Mouse (Mus musculus): ENCODE measurements at regions not wholly inside any gene's neighbourhood (a gene's known extent, or its start where the extent isn't known, plus 50 kb on each side); places are given as distances from the start of the nearest gene placed in this dataset.

DNA sequence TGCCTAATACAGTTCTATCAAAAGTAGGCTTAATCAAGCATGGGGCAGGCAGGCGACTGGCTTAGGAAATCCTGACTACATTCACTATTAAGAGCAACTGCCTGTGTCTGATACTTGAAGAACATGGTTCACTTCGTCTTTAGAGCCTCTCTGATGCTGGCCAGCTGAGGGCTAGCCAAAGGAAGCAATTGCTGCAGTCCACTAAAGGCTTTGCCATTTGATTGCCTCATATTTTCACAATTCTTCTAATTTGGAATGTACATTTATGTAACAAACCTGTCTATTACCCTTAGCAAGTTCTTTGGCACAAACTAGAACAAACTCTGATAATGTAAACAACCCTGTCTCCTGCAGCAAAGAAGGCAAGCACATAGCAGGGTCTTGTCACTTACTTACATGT is 505.2 kb downstream of the Nfib start:
- Histone ChIP-seq H3K4me2 (replicated peaks; ENCODE audit: low read depth) (no peak overlapping the region), H3K9me3 (ENCODE audit: control insufficient read depth) (no peaks in the 10 kb centered on the region), H3K27ac (ENCODE audit: low read depth, low read length) (no peak overlapping the region), H3K36me3 (ENCODE audit: control insufficient read depth, insufficient read depth) (no peaks in the 10 kb centered on the region), H3K27me3 (replicated peaks; ENCODE audit: control insufficient read depth, insufficient read depth, low read length) (no peaks in the 10 kb centered on the region), H3K9ac (ENCODE audit: low read depth, low read length) (no peak overlapping the region), H3K4me1 (replicated peaks; ENCODE audit: control insufficient read depth, insufficient read depth, low read length) (no peaks in the 10 kb centered on the region), H3K4me3 (ENCODE audit: low read depth, low read length) (no peak overlapping the region)
- WGBS, result 63% methylated on average over 2 of the region's 2 CpGs
- ATAC-seq, result no peak
- no peak for TF ChIP-seq CTCF (IDR thresholded peaks at IDR 0.05; ENCODE audit: low read depth)

DNA sequence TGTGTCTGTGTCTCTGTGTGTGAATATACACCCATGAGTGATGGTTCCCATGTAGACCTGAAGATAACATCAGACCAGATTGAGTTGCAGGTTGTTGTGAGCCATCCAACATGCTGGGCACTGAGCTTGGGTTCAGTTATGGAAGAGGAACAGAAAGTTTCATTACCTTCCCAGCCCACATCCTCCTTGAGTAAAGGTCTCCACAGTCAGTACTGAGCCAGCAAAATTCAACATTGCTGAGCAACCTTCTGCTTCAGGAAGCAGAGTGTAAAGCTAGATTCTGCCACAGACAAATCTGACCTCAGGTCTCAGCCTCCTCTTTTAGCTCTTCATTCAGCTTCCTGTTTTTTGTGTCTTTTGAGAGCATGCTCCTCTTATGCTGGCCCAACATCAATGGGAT is 506.4 kb downstream of the Nfib start:
- Histone ChIP-seq H3K27me3 (replicated peaks; ENCODE audit: control insufficient read depth, insufficient read depth, low read length) (no peaks in the 10 kb centered on the region), H3K36me3 (ENCODE audit: control insufficient read depth, insufficient read depth) (no peaks in the 10 kb centered on the region), H3K27ac (ENCODE audit: low read depth, low read length) (no peak overlapping the region), H3K9me3 (ENCODE audit: control insufficient read depth) (no peaks in the 10 kb centered on the region), H3K4me3 (ENCODE audit: low read depth, low read length) (no peak overlapping the region), H3K4me1 (replicated peaks; ENCODE audit: control insufficient read depth, insufficient read depth, low read length) (no peaks in the 10 kb centered on the region), H3K4me2 (replicated peaks; ENCODE audit: low read depth) (no peak overlapping the region), H3K9ac (ENCODE audit: low read depth, low read length) (no peak overlapping the region)
- ATAC-seq, result no peak
- TF ChIP-seq CTCF (IDR thresholded peaks at IDR 0.05; ENCODE audit: low read depth), result no peak

GRCm38 (mm10) chr4:82197611-82198010 is 507.9 kb downstream of the Nfib start:
- H3K4me2 ChIP-seq (replicated peaks; ENCODE audit: low read depth), result no peak overlapping the region
- no peaks in the 10 kb centered on the region for H3K27me3 ChIP-seq (replicated peaks; ENCODE audit: control insufficient read depth, insufficient read depth, low read length)
- no peak overlapping the region for H3K9ac ChIP-seq (ENCODE audit: low read depth, low read length)
- no peak for TF ChIP-seq CTCF (IDR thresholded peaks at IDR 0.05; ENCODE audit: low read depth)
- H3K4me3 ChIP-seq (ENCODE audit: low read depth, low read length), result no peak overlapping the region
- H3K4me1 ChIP-seq (replicated peaks; ENCODE audit: control insufficient read depth, insufficient read depth, low read length), result no peaks in the 10 kb centered on the region
- no peak overlapping the region for H3K27ac ChIP-seq (ENCODE audit: low read depth, low read length)
- ATAC-seq, result no peak
- 82% methylated on average over 6 of the region's 6 CpGs for WGBS
- H3K9me3 ChIP-seq (ENCODE audit: control insufficient read depth), result no peaks in the 10 kb centered on the region
- no peaks in the 10 kb centered on the region for H3K36me3 ChIP-seq (ENCODE audit: control insufficient read depth, insufficient read depth)

DNA sequence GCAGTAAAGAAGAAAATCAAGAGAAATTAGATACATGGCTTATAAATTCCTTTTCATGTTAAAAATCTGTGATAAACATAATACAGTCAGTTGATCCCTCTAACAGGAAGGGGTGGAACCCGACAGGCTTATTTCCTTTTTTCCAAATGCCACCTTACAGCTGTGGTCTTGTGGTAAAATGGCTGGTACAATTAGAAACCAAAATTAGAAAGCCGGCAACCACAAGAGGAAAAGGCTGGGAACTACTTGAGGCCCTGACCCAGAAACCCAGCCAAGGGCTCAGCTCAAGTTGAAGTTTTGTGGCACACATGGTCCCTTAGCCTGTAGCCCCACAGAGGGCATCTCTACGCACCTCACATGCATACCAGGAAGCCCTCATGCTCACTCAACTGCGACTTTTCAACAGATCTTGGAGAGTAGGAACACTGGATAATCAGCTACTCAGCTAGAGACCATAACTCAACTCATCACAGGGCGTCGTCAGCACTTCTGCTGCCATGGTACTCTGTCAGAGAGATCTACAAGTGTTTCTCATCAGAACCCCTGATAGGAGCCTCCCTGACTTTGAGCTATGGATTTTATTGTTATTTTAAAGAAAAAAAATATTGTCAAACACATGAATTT is 509.4 kb downstream of the Nfib start:
- ATAC-seq, result no peak
- no peak overlapping the region for H3K27ac ChIP-seq (ENCODE audit: low read depth, low read length)
- TF ChIP-seq CTCF (IDR thresholded peaks at IDR 0.05; ENCODE audit: low read depth), result no peak
- H3K27me3 ChIP-seq (replicated peaks; ENCODE audit: control insufficient read depth, insufficient read depth, low read length), result no peaks in the 10 kb centered on the region
- H3K9me3 ChIP-seq (ENCODE audit: control insufficient read depth), result no peaks in the 10 kb centered on the region
- H3K4me1 ChIP-seq (replicated peaks; ENCODE audit: control insufficient read depth, insufficient read depth, low read length), result no peaks in the 10 kb centered on the region
- H3K9ac ChIP-seq (ENCODE audit: low read depth, low read length), result no peak overlapping the region
- H3K4me3 ChIP-seq (ENCODE audit: low read depth, low read length), result no peak overlapping the region
- WGBS, result 73% methylated on average over 6 of the region's 6 CpGs
- H3K36me3 ChIP-seq (ENCODE audit: control insufficient read depth, insufficient read depth), result no peaks in the 10 kb centered on the region
- H3K4me2 ChIP-seq (replicated peaks; ENCODE audit: low read depth), result no peak overlapping the region

GRCm38 (mm10) chr4:82193905-82194304 is 511.6 kb downstream of the Nfib start:
- Histone ChIP-seq H3K9ac (ENCODE audit: low read depth, low read length) (no peak overlapping the region), H3K27me3 (replicated peaks; ENCODE audit: control insufficient read depth, insufficient read depth, low read length) (no peaks in the 10 kb centered on the region), H3K4me2 (replicated peaks; ENCODE audit: low read depth) (no peak overlapping the region), H3K9me3 (ENCODE audit: control insufficient read depth) (no peaks in the 10 kb centered on the region), H3K4me3 (ENCODE audit: low read depth, low read length) (no peak overlapping the region), H3K36me3 (ENCODE audit: control insufficient read depth, insufficient read depth) (no peaks in the 10 kb centered on the region), H3K4me1 (replicated peaks; ENCODE audit: control insufficient read depth, insufficient read depth, low read length) (no peaks in the 10 kb centered on the region), H3K27ac (ENCODE audit: low read depth, low read length) (no peak overlapping the region)
- TF ChIP-seq CTCF (IDR thresholded peaks at IDR 0.05; ENCODE audit: low read depth), result no peak
- WGBS, result 88% methylated on average over 5 of the region's 5 CpGs
- no peak for ATAC-seq

DNA sequence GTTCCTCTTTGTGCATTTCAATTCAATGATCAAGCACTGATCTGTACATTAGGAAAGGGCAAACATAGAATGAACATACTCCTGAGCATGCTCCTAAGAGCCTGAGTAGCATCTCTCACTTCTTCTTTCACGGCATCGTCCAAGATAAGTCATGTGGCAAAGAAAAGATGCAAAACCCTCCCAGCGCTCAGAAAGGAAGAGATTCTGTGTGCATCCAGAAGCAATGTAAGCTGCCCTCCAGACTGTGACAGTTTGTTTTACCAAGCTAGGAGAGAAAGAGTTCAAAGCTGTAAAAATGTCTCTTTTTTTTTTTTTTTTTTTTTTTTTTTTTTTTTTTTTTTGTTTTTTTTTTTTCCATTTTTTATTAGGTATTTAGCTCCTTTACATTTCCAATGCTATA is 518.7 kb downstream of the Nfib start:
- TF ChIP-seq CTCF (IDR thresholded peaks at IDR 0.05; ENCODE audit: low read depth), result no peak
- H3K36me3 ChIP-seq (ENCODE audit: control insufficient read depth, insufficient read depth), result no peaks in the 10 kb centered on the region
- no peaks in the 10 kb centered on the region for H3K27me3 ChIP-seq (replicated peaks; ENCODE audit: control insufficient read depth, insufficient read depth, low read length)
- ATAC-seq, result no peak
- H3K9me3 ChIP-seq (ENCODE audit: control insufficient read depth), result no peaks in the 10 kb centered on the region
- no peak overlapping the region for H3K4me2 ChIP-seq (replicated peaks; ENCODE audit: low read depth)
- H3K27ac ChIP-seq (ENCODE audit: low read depth, low read length), result no peak overlapping the region
- no peak overlapping the region for H3K4me3 ChIP-seq (ENCODE audit: low read depth, low read length)
- H3K9ac ChIP-seq (ENCODE audit: low read depth, low read length), result no peak overlapping the region
- H3K4me1 ChIP-seq (replicated peaks; ENCODE audit: control insufficient read depth, insufficient read depth, low read length), result no peaks in the 10 kb centered on the region
- WGBS, result 89% methylated on average over 3 of the region's 3 CpGs

GRCm38 (mm10) chr4:82183974-82184373 is 521.6 kb downstream of the Nfib start:
- ATAC-seq, result no peak
- no peak overlapping the region for H3K9ac ChIP-seq (ENCODE audit: low read depth, low read length)
- no peaks in the 10 kb centered on the region for H3K27me3 ChIP-seq (replicated peaks; ENCODE audit: control insufficient read depth, insufficient read depth, low read length)
- TF ChIP-seq CTCF (IDR thresholded peaks at IDR 0.05; ENCODE audit: low read depth), result peak; percentile 6; the same call in 1 of the 2 replicates
- no peaks in the 10 kb centered on the region for H3K36me3 ChIP-seq (ENCODE audit: control insufficient read depth, insufficient read depth)
- no peak overlapping the region for H3K27ac ChIP-seq (ENCODE audit: low read depth, low read length)
- 87% methylated on average over 1 of the region's 1 CpGs for WGBS
- H3K4me2 ChIP-seq (replicated peaks; ENCODE audit: low read depth), result no peak overlapping the region
- no peaks in the 10 kb centered on the region for H3K9me3 ChIP-seq (ENCODE audit: control insufficient read depth)
- no peak overlapping the region for H3K4me3 ChIP-seq (ENCODE audit: low read depth, low read length)
- no peaks in the 10 kb centered on the region for H3K4me1 ChIP-seq (replicated peaks; ENCODE audit: control insufficient read depth, insufficient read depth, low read length)
